Mouse (Mus musculus) lung, postnatal 0 days (tissue): ENCODE data around the gene Alkbh5. TPM values are rescaled to one million over a fixed set of nuclear protein-coding genes. Genes with fewer than 3 reads are reported as not detected.
"Not testable (repeated sequence)": the region's sequence is repeated elsewhere in the genome, so short reads cannot be mapped to it uniquely, and the experiment has no call there.

Experiments used
- ATAC-seq: fragments of 200-750 bp; cut with Nextera tagmentation; 2 replicates; pipeline ENCODE4 v1.8.0; 2017; ENCODE audit warnings: moderate library complexity
- DNase-seq: peaks from one replicate; pipeline ENCODE4 v3.0.0-alpha.2; 2016; ENCODE audit warnings: low spot score
- H3K27ac ChIP-seq: fragments of 300-500 bp; sonication (generic); 2 replicates; pipeline ENCODE4 v1.5.1; 2014; ENCODE audit warnings: antibody characterized with exemption, mild to moderate bottlenecking, low read length, mixed read lengths
- H3K27me3 ChIP-seq: fragments of 300-500 bp; sonication (generic); replicated peaks from 2 replicates; pipeline ENCODE4 v1.6.1; 2014; ENCODE audit warnings: low read length, mixed read lengths; ENCODE audit not compliant: insufficient read depth
- H3K36me3 ChIP-seq: fragments of 300-500 bp; sonication (generic); 2 replicates; pipeline ENCODE4 v1.6.1; 2014; ENCODE audit warnings: low read length, mixed read lengths; ENCODE audit not compliant: insufficient read depth
- H3K4me1 ChIP-seq: fragments of 300-500 bp; sonication (generic); 2 replicates; pipeline ENCODE4 v1.6.1; 2014; ENCODE audit warnings: antibody characterized with exemption, low read depth, low read length, mixed read lengths; ENCODE audit not compliant: insufficient read depth
- H3K4me2 ChIP-seq: fragments of 300-500 bp; sonication (generic); replicated peaks from 2 replicates; pipeline ENCODE4 v1.6.1; 2014; ENCODE audit warnings: low read depth, mild to moderate bottlenecking, low read length, moderate library complexity, mixed read lengths
- H3K4me3 ChIP-seq: fragments of 300-500 bp; sonication (generic); 2 replicates; pipeline ENCODE4 v1.5.1; 2014; ENCODE audit warnings: low read depth, low read length
- H3K9ac ChIP-seq: fragments of 300-500 bp; sonication (generic); replicated peaks from 2 replicates; pipeline ENCODE4 v1.6.1; 2014; ENCODE audit warnings: low read depth, mild to moderate bottlenecking
- H3K9me3 ChIP-seq: fragments of 300-500 bp; sonication (generic); 2 replicates; pipeline ENCODE4 v1.6.1; 2016; ENCODE audit warnings: low read length, mixed read lengths
- CTCF ChIP-seq: IDR thresholded peaks from 2 replicates; pipeline ENCODE4 v1.5.1; 2016; ENCODE audit warnings: antibody characterized with exemption, mild to moderate bottlenecking
- EP300 ChIP-seq: IDR thresholded peaks from 2 replicates; pipeline ENCODE4 v1.6.1; 2016; ENCODE audit warnings: antibody characterized with exemption, mild to moderate bottlenecking, control low read depth
- WGBS: fragments of 180-500 bp; shearing (Covaris S2); extraction: QIAGEN DNeasy Blood & Tissue Kit; methylation state at CpG from one replicate; pipeline ENCODE4 v1.1.7; 2014; 5-methylcytosine and 5-hydroxymethylcytosine counted together
- polyA plus RNA-seq: library from polyadenylated mRNA; unstranded; fragments of >200 nt; fragmentation: Nextera tagmentation; extraction: Ambion mirVana; gene quantifications from 2 replicates; pipeline ENCODE4 v1.2.1, GENCODE M21; 2015

The Alkbh5 gene
- polyA plus RNA-seq, 1 experiment from 2014 or later, result 36.5 TPM

- DNase-seq (no peak), ATAC-seq (no peak)
- WGBS, result 74% methylated on average over 3 of the region's 3 CpGs
- no peaks in the 10 kb centered on the region for H3K9me3 ChIP-seq
- H3K36me3 ChIP-seq, result peaks cover 15% of the 10 kb centered on the region
- H3K27ac ChIP-seq, result no peak overlapping the region
- H3K4me1 ChIP-seq, result peaks cover 9% of the 10 kb centered on the region; the same call in 1 of the 2 replicates
- no peaks in the 10 kb centered on the region for H3K27me3 ChIP-seq
- TF ChIP-seq EP300, result no peak
- no peak for TF ChIP-seq CTCF
- no peak overlapping the region for H3K9ac ChIP-seq
- H3K4me2 ChIP-seq, result no peak overlapping the region
- H3K4me3 ChIP-seq, result no peak overlapping the region
These were observed 11.9 kb downstream of the Alkbh5 start for GRCm38 (mm10) chr11:60548112-60548511.

- no peaks in the 10 kb centered on the region for H3K4me1 ChIP-seq
- no peak overlapping the region for H3K9ac ChIP-seq
- H3K4me2 ChIP-seq, result no peak overlapping the region
- TF ChIP-seq CTCF, result no peak
- TF ChIP-seq EP300, result no peak
- H3K4me3 ChIP-seq, result no peak overlapping the region
- no peaks in the 10 kb centered on the region for H3K9me3 ChIP-seq
- no peak overlapping the region for H3K27ac ChIP-seq
- H3K36me3 ChIP-seq, result peaks cover 39% of the 10 kb centered on the region
- no peak for DNase-seq
- H3K27me3 ChIP-seq, result no peaks in the 10 kb centered on the region
- ATAC-seq, result no peak
These were observed 16.9 kb downstream of the Alkbh5 start for GRCm38 (mm10) chr11:60553091-60553490.

GRCm38 (mm10) chr11:60557675-60558074, 21.5 kb downstream of the Alkbh5 start:
- no peaks in the 10 kb centered on the region for H3K4me1 ChIP-seq
- no peaks in the 10 kb centered on the region for H3K9me3 ChIP-seq
- peaks cover 25% of the 10 kb centered on the region for H3K36me3 ChIP-seq
- no peak for DNase-seq
- 87% methylated on average over 3 of the region's 3 CpGs for WGBS
- ATAC-seq, result no peak
- TF ChIP-seq EP300, result no peak
- no peak for TF ChIP-seq CTCF
- H3K4me2 ChIP-seq, result no peak overlapping the region
- H3K9ac ChIP-seq, result no peak overlapping the region
- H3K27ac ChIP-seq, result no peak overlapping the region
- no peak overlapping the region for H3K4me3 ChIP-seq
- no peaks in the 10 kb centered on the region for H3K27me3 ChIP-seq

- WGBS, result 16% methylated on average over 3 of the region's 3 CpGs
- H3K36me3 ChIP-seq, result peaks cover 19% of the 10 kb centered on the region
- no peak overlapping the region for H3K27ac ChIP-seq
- H3K4me1 ChIP-seq, result no peaks in the 10 kb centered on the region
- ATAC-seq (peak; percentile 70), DNase-seq (peak; percentile 68)
- H3K4me3 ChIP-seq, result no peak overlapping the region
- H3K4me2 ChIP-seq, result no peak overlapping the region
- TF ChIP-seq CTCF (peak; percentile 97), EP300 (no peak)
- no peaks in the 10 kb centered on the region for H3K27me3 ChIP-seq
- no peak overlapping the region for H3K9ac ChIP-seq
- no peaks in the 10 kb centered on the region for H3K9me3 ChIP-seq
These were observed 23.2 kb downstream of the Alkbh5 start for GRCm38 (mm10) chr11:60559342-60559741.

GRCm38 (mm10) chr11:60574006-60574405, 37.8 kb downstream of the Alkbh5 start:
- not testable (repeated sequence) for H3K4me1 ChIP-seq, H3K9ac ChIP-seq, ATAC-seq, H3K9me3 ChIP-seq, H3K4me3 ChIP-seq, H3K36me3 ChIP-seq, H3K4me2 ChIP-seq, H3K27me3 ChIP-seq, H3K27ac ChIP-seq, DNase-seq
- WGBS, result 78% methylated on average over 8 of the region's 12 CpGs

Other genes starting within 250 kb of the Alkbh5 start
- 19.1 and 19.7 TPM in 2 replicates for gene Tom1l2, start 183.5 kb upstream of the Alkbh5 start, polyA plus RNA-seq
- 16.8 and 18.0 TPM in 2 replicates for gene Drc3, start 183.1 kb upstream of the Alkbh5 start, polyA plus RNA-seq
- gene Gid4, start 119.2 kb upstream of the Alkbh5 start, polyA plus RNA-seq, result 12.6 and 15.4 TPM in 2 replicates
- gene Atpaf2, start 117.9 kb upstream of the Alkbh5 start, polyA plus RNA-seq, result 24.1 and 24.7 TPM in 2 replicates
- 48.6 and 49.1 TPM in 2 replicates for gene Drg2, start 81.8 kb upstream of the Alkbh5 start, polyA plus RNA-seq
- gene Myo15, start 67.0 kb upstream of the Alkbh5 start, polyA plus RNA-seq, result 0.12 and 0.21 TPM in 2 replicates
- 22.7 and 22.9 TPM in 2 replicates for gene Llgl1, start 163.3 kb downstream of the Alkbh5 start, polyA plus RNA-seq
- gene Flii, start 190.9 kb downstream of the Alkbh5 start, polyA plus RNA-seq, result 72.4 and 77.3 TPM in 2 replicates
- 14.5 and 15.2 TPM in 2 replicates for gene Mief2, start 192.0 kb downstream of the Alkbh5 start, polyA plus RNA-seq
- gene Top3a, start 241.0 kb downstream of the Alkbh5 start, polyA plus RNA-seq, result 6.1 and 6.7 TPM in 2 replicates
- 2.5 and 3.0 TPM in 2 replicates for gene Smcr8, start 241.1 kb downstream of the Alkbh5 start, polyA plus RNA-seq